Comparison of ENCODE assay signal across 11 mouse cellular contexts in the genomic region with DNA sequence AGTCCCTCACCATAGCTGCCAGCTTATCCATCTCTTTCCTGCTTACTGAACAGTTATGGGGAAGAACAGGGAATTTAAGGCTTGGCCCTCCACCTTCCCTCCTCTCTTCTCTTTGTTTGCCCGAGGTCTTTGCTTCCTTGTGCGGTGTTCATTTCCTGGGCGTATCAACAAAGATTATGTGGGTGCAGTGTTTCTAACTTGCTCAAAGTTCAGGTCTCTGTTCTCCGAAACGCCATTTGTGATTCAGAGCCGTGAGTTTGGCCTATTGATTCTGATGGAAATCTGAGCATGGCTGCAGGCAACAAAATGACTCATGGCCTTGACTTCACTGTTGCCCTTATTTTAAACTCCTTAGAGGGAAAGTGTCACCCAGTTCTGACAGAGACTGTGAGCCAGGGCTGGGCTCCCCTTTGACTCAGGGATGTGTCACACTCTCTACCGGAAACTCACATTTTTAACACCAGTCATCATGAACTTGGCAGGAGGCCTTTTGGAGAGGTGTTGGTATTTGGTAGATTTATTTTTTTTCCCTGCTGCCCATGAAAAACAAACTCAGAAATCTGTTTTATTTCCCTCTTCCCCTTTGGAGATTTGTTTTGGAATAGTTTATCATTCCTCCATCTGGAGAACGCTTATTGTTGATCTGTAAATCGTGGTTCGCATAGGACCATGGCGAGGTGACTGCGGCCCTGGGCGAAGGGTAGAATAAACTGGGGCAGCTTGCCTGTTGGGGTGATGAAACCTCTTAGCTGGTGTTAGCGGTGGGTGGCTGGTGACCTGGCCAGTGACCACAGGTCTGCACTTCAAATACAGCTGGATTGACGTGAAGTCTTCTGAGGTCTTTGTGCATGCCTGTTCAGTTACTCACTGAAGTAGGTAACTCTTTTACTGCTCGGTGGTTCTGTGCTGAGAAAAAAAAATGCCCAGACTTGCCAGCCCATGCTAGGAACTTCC.
A peak's percentile ranks its signal among the peaks of the same experiment; 100 is the strongest.
DNase-seq lines count a peak whose midpoint lies in the region; ATAC-seq and TF ChIP-seq lines count a peak whose summit lies in the region.
"Had no signal": no experiment of that assay in that cellular context is flagged by ENCODE, and none has a peak within 500 bp of the region (broad histone marks: within the 10 kb centered on the region; RNA-seq: fewer than 3 reads in every experiment).

No protein-coding gene starts in this region.

- no peaks in the 10 kb centered on the region for H3K4me1 ChIP-seq in kidney, adult 2 months (ENCODE audit: control insufficient read depth, insufficient read depth, low read length)
- peaks cover 47% of the 10 kb centered on the region for H3K4me1 ChIP-seq in kidney, embryonic 15.5 days
- H3K4me1 ChIP-seq: hindbrain, embryonic 12.5 days had no signal

- H3K36me3 ChIP-seq in kidney, adult 2 months (ENCODE audit: control insufficient read depth, insufficient read depth, low read length): no peaks in the 10 kb centered on the region
- no peaks in the 10 kb centered on the region for H3K36me3 ChIP-seq in kidney, embryonic 15.5 days
- H3K36me3 ChIP-seq in myocyte (ENCODE audit: control insufficient read depth, insufficient read depth): no peaks in the 10 kb centered on the region
- H3K36me3 ChIP-seq: hindbrain, embryonic 12.5 days had no signal

- H3K79me2 ChIP-seq in myocyte (ENCODE audit: control insufficient read depth, insufficient read depth): no peaks in the 10 kb centered on the region

- no peak overlapping the region for H3K4me3 ChIP-seq in kidney, adult 2 months (ENCODE audit: insufficient read depth, low read depth, low read length)
- H3K4me3 ChIP-seq in kidney, embryonic 15.5 days (replicated peaks): no peak overlapping the region
- H3K4me3 ChIP-seq in myocyte: no peak overlapping the region
- H3K4me3 ChIP-seq: hindbrain, embryonic 12.5 days had no signal

- no peaks in the 10 kb centered on the region for H3K27me3 ChIP-seq in kidney, adult 2 months (replicated peaks; ENCODE audit: control insufficient read depth, insufficient read depth, low read length)
- H3K27me3 ChIP-seq in kidney, embryonic 15.5 days: no peaks in the 10 kb centered on the region
- H3K27me3 ChIP-seq in myocyte (ENCODE audit: control insufficient read depth, insufficient read depth, insufficient read length): no peaks in the 10 kb centered on the region
- H3K27me3 ChIP-seq: hindbrain, embryonic 12.5 days had no signal

- no peak for ATAC-seq in kidney, embryonic 15.5 days (replicated peaks; ENCODE audit: low FRiP score)

- peak; percentile 65 for DNase-seq in kidney, adult 2 months
- DNase-seq in kidney, adult 18-20 months: no peak
- peak; percentile 72 for DNase-seq in adipocyte (ENCODE audit: low spot score)
- no peak for DNase-seq in thymus, postnatal 4 days
- no peak for DNase-seq in layer of hippocampus, adult 9-10 months (ENCODE audit: low spot score)
- DNase-seq in embryo, embryonic 9.5 days (ENCODE audit: extremely low spot score): no peak
- DNase-seq: right cerebral cortex, postnatal 14 days; thymus, postnatal 36 days had no signal

- H3K9me3 ChIP-seq in kidney, embryonic 15.5 days (replicated peaks): no peaks in the 10 kb centered on the region
- H3K9me3 ChIP-seq: hindbrain, embryonic 12.5 days had no signal

- H3ac ChIP-seq in myocyte (ENCODE audit: control insufficient read depth, insufficient read length): no peak overlapping the region

- no peak for TF ChIP-seq CTCF in kidney, adult 2 months (conservative IDR thresholded peaks at IDR 0.05; ENCODE audit: insufficient read depth, insufficient read length, low read depth, low read length)

- no peak overlapping the region; the same call in 1 of the 2 replicates for H3K27ac ChIP-seq in kidney, adult 2 months (ENCODE audit: insufficient read depth, low read depth, low read length)
- H3K27ac ChIP-seq in kidney, embryonic 15.5 days: peak overlapping the region; percentile 45
- H3K27ac ChIP-seq: hindbrain, embryonic 12.5 days had no signal

- no peak overlapping the region for H3K4me2 ChIP-seq in kidney, embryonic 15.5 days
- peak overlapping the region; percentile 69 for H3K4me2 ChIP-seq in myocyte (ENCODE audit: low read depth)
- H3K4me2 ChIP-seq: hindbrain, embryonic 12.5 days had no signal

- no peak overlapping the region for H3K9ac ChIP-seq in kidney, embryonic 15.5 days
- H3K9ac ChIP-seq: hindbrain, embryonic 12.5 days had no signal

- 75% methylated on average over 16 of the region's 16 CpGs for WGBS in kidney, adult 2 months
- 67% methylated on average over 16 of the region's 16 CpGs for whole genome bisulfite sequencing in kidney, embryonic 15.5 days

- TF ChIP-seq POLR2A in kidney, adult 2 months (IDR thresholded peaks at IDR 0.05; ENCODE audit: low read depth, low read length): no peak
- TF ChIP-seq POLR2A in myocyte (IDR thresholded peaks at IDR 0.05; ENCODE audit: insufficient read length, low read depth): no peak

TF ChIP-seq in myocyte, 11 proteins besides CTCF, POLR2A, EP300 and RAD21:
- TF ChIP-seq MAX (IDR thresholded peaks at IDR 0.05; ENCODE audit: low read depth) (no peak), CEBPB (IDR thresholded peaks at IDR 0.05; ENCODE audit: insufficient read depth, poor library complexity, severe bottlenecking) (peak; percentile 72; the same call in 1 of the 2 replicates), MYOD1 (IDR thresholded peaks at IDR 0.05; ENCODE audit: control insufficient read depth in 1 of 3, insufficient read length in 2 of 3, low read depth in 2 of 3) (peak in 1 of 3 experiments; percentile 35)

Comparison
In these comparisons a context has a peak if more than half of its experiments do, and no peak if none do; other contexts are left out.
1. DNase-seq: peak in kidney, adult 2 months (single experiment) and adipocyte (single experiment); none in kidney, adult 18-20 months (single experiment), thymus, postnatal 4 days (single experiment), layer of hippocampus, adult 9-10 months (single experiment) and embryo, embryonic 9.5 days (single experiment).